Mouse (Mus musculus): ENCODE results near the gene Epb41l5.

DNA sequence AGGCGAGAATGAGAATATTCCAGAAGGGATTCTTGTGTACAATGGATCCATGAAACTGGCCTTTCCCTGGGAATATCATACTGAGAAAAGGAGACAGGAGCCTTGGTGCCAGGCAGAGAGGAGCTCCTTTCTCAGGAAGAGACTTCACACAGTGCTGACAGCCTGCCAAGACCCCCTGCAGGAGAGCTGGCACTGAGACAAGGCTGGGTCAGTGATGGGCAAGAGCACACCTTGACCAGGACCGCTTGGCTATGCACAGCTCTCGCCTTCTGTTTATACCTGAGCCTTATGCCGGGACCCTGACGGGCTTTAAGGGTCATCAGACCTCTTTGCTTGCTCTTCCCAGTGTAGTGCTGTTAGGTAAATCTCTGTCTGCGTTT lies 153.4 kb downstream of the Epb41l5 start:
- TF ChIP-seq CTCF (IDR thresholded peaks at IDR 0.05; ENCODE audit: insufficient read depth, low read length) = no peak
- no peak for TF ChIP-seq POLR2A (IDR thresholded peaks at IDR 0.05; ENCODE audit: borderline replicate concordance, extremely low read depth, low read depth, low read length)

Data from lung, adult 2 months (tissue).